Mouse (Mus musculus): ENCODE measurements around the gene Trappc6a. TPM values are rescaled to one million over a fixed set of nuclear protein-coding genes. Genes with fewer than 3 reads are reported as not detected.
A peak's percentile ranks its signal among the peaks of the same experiment; 100 is the strongest.

The Trappc6a gene
- total and polyA plus RNA-seq, 3 experiments = 70.2 to 253 (median 81.4) TPM

- DNase-seq = peak; percentile 62
Observed at GRCm38 (mm10) chr7:19523757-19524419, 15.7 kb downstream of the Trappc6a start.

- DNase-seq = no peak
Observed at GRCm38 (mm10) chr7:19524420-19525104, 16.4 kb downstream of the Trappc6a start.

GRCm38 (mm10) chr7:19525105-19525481 lies 16.9 kb downstream of the Trappc6a start:
- DNase-seq = no peak

GRCm38 (mm10) chr7:19531077-19531476 lies 22.9 kb downstream of the Trappc6a start:
- DNase-seq = no peak

GRCm38 (mm10) chr7:19532240-19532639 lies 24.0 kb downstream of the Trappc6a start:
- no peak for DNase-seq

- peak; percentile 46 for DNase-seq
Observed at GRCm38 (mm10) chr7:19534676-19535075, 26.5 kb downstream of the Trappc6a start.

GRCm38 (mm10) chr7:19540771-19541566 lies 32.8 kb downstream of the Trappc6a start:
- DNase-seq = no peak

GRCm38 (mm10) chr7:19541681-19542154 lies 33.5 kb downstream of the Trappc6a start:
- DNase-seq = no peak

- peak; percentile 32 for DNase-seq
Observed at GRCm38 (mm10) chr7:19542155-19542691, 34.0 kb downstream of the Trappc6a start.

GRCm38 (mm10) chr7:19543584-19543983 lies 35.4 kb downstream of the Trappc6a start:
- no peak for DNase-seq

GRCm38 (mm10) chr7:19546007-19546406 lies 37.8 kb downstream of the Trappc6a start:
- DNase-seq = no peak

- no peak for DNase-seq
Observed at GRCm38 (mm10) chr7:19547344-19547969, 39.3 kb downstream of the Trappc6a start.

- DNase-seq = no peak
Observed at GRCm38 (mm10) chr7:19549394-19549793, 41.2 kb downstream of the Trappc6a start.

- no peak for DNase-seq
Observed at GRCm38 (mm10) chr7:19551634-19552033, 43.4 kb downstream of the Trappc6a start.

GRCm38 (mm10) chr7:19552443-19552842 lies 44.2 kb downstream of the Trappc6a start:
- DNase-seq = peak; percentile 24

- no peak for DNase-seq
Observed at GRCm38 (mm10) chr7:19554168-19554567, 46.0 kb downstream of the Trappc6a start.

GRCm38 (mm10) chr7:19557086-19557485 lies 48.9 kb downstream of the Trappc6a start:
- peak; percentile 26 for DNase-seq

- DNase-seq = no peak
Observed at GRCm38 (mm10) chr7:19557982-19558900, 50.0 kb downstream of the Trappc6a start.

GRCm38 (mm10) chr7:19558965-19559364 lies 50.8 kb downstream of the Trappc6a start:
- DNase-seq = no peak

GRCm38 (mm10) chr7:19560491-19561260 lies 52.5 kb downstream of the Trappc6a start:
- DNase-seq = peak; percentile 37

All from adrenal gland, adult 2 months (tissue).